Mouse (Mus musculus) heart, adult 18-20 months (tissue): ENCODE results near the gene Ccdc59. TPM values are rescaled to one million over a fixed set of nuclear protein-coding genes. Genes with fewer than 3 reads are reported as not detected.

Experiments
- DNase-seq, 2 experiments: peaks; one replicate each; pipeline ENCODE4 v3.0.0; 2021 to 2022; ENCODE audit warnings: mixed read lengths in 1 of 2
- long read RNA-seq, 2 experiments: library from polyadenylated mRNA; stranded (forward); transcript quantifications; one replicate each; pipeline ENCODE4 v2.0.0; 2021
- total RNA-seq, 2 experiments: library from RNA; stranded (reverse); gene quantifications; 2 replicates each; pipeline ENCODE4 v1.2.3; 2021

The Ccdc59 gene
- total RNA-seq, result 1 to 10 TPM; 9.5 to 9.8 TPM
- long read RNA-seq, experiment 1, transcript Ccdc59-201 (4 exons, 1,813 nt), result major isoform, 10 of 11 reads
- long read RNA-seq, experiment 1, partial matches to known transcripts, result 1 of 11 reads
- long read RNA-seq, experiment 1, other reads (novel, unspliced or antisense), result 0 of 11 reads
- long read RNA-seq, experiment 2, transcript Ccdc59-201 (4 exons, 1,813 nt), result major isoform, 7 of 8 reads
- long read RNA-seq, experiment 2, partial matches to known transcripts, result 1 of 8 reads
- long read RNA-seq, experiment 2, other reads (novel, unspliced or antisense), result 0 of 8 reads

GRCm38 (mm10) chr10:105840928-105841888 lies at the start of gene Ccdc59, which contains the start of gene Mettl25:
TSS of gene Ccdc59 (plus strand) at chr10:105841067.
TSS of gene Mettl25 (minus strand) at chr10:105841380.
- peak; percentile 98 for DNase-seq

- DNase-seq, result no peak
These were observed 46.9 kb upstream of the Ccdc59 start for GRCm38 (mm10) chr10:105793776-105794552.

- DNase-seq, result no peak
These were observed 43.5 kb upstream of the Ccdc59 start for GRCm38 (mm10) chr10:105797250-105797924.

DNA sequence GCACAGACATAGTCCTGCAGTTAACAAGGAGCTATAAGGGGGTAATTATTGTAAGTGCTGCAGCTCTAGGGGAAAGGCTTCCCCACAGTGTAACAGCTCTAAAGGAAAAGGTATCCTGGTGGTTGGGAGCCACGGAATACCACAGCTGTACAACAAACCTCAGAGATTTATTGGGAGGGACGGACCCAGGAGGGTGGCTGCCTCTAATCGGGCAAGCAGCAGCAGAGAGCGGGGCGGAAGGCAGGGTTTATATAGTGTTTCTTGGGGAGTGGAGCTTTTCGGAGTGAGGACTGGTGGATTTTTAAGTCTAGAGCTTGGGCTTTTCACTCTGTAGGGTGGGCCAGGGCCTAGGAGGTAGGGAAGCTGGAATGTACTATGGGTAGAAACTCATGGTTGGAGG lies 39.7 kb upstream of the Ccdc59 start:
- DNase-seq, result no peak

- no peak for DNase-seq
These were observed 38.7 kb upstream of the Ccdc59 start for GRCm38 (mm10) chr10:105802132-105802531.

GRCm38 (mm10) chr10:105803461-105803860 lies 37.4 kb upstream of the Ccdc59 start:
- no peak for DNase-seq

DNA sequence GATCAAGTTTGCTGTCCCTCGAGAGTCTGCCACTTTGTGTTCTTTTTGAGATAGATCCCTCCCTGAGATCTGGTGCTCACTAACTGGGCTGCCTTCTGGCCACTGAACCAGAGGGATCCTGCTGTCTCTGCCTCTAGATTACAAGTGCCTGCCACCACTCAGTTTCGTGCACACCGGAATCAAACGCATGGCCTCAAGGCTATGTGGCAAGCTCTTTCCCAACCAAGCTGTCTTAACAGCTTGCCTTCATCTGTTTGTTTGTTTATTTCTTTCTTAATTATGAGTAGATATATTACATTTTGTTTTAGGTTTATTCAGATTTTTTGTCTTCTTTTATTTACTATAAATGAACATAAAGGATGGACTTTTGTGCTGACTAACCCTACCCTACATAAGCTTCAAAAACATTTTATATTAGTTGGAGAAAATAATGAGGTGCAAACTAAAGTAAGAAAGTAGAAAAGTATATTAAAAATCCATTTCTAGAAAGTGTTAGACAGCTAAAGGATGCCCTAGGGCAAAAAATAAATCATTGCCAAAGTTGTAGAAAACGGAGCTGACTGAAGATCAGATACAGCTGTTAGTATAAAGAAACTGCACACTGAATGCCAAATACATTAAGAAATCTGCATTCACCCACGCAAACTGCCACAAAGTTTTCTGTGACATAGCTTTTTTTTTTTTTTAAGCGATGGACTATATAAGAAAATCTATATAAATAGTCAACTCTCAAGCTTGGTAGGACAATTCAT lies 34.4 kb upstream of the Ccdc59 start:
- no peak for DNase-seq

DNA sequence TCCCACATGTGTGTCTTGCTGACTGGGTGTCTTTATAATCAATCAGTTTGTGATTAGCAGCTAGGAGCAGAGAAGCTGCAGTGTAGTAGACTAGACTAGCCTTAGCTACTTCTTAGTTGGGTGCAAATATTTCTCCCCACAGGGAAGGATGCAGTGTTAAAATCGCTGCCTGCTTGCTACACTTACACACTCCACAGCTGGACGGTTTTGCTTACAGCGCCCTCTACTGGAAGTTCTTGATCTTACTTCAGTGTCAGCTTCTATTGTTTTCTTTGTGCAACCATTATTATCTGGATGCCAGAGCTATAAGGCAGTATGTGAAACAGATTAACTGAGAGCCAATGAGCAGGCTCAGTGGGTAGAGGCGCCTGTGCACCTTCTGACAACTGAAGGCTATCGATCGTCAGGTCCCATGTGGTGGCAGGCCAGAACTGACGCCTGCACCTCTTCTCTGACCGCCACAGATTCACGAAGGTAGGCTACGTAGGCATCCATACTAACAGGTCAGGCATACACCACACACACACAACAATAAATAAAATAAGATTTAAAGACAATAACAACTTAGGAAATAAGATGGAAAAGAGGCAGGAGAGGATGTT lies 6.1 kb upstream of the Ccdc59 start:
- peak in 1 of 2 experiments; percentile 15 for DNase-seq

GRCm38 (mm10) chr10:105842574-105842973 lies 1.7 kb downstream of the Ccdc59 start:
- DNase-seq, result no peak

DNA sequence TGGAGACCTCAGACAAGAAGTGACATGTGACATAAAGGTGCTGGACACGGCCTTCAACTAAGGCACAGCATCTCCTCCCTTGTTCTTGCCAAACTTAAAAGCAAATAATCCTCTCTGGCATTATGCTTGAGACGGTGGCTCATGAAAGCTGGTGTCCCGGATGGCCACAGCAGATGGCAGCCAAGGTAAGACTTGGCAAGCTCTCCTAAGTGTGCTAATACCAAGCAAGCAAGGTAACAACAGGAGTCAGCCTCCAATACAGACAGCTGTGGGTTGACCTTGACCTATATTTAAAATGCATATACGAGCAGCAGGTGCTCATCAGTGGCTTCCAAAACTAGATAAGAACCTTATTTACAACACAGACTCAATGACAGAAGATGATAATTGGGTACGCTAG lies 9.4 kb downstream of the Ccdc59 start:
- DNase-seq, result no peak

- DNase-seq, result peak in 1 of 2 experiments; percentile 17
These were observed 10.3 kb downstream of the Ccdc59 start for GRCm38 (mm10) chr10:105851136-105851535.

- no peak for DNase-seq
These were observed 26.4 kb downstream of the Ccdc59 start for GRCm38 (mm10) chr10:105867312-105867711.

Other genes with a start within 250 kb of the Ccdc59 start
- gene Mettl25, start 313 bp downstream of the Ccdc59 start, total RNA-seq, result 1 to 10 TPM; 3.8 to 4.4 TPM